Mouse (Mus musculus) stomach, postnatal 0 days (tissue): ENCODE results near the gene Cacna2d3.

Experiments
- CTCF ChIP-seq: IDR thresholded peaks from 2 replicates; pipeline ENCODE4 v1.5.1; 2016; ENCODE audit warnings: antibody characterized with exemption, low read depth, mild to moderate bottlenecking, moderate library complexity
- EP300 ChIP-seq: optimal IDR thresholded peaks from 2 replicates; pipeline ENCODE3; 2016; ENCODE audit warnings: antibody characterized with exemption

DNA sequence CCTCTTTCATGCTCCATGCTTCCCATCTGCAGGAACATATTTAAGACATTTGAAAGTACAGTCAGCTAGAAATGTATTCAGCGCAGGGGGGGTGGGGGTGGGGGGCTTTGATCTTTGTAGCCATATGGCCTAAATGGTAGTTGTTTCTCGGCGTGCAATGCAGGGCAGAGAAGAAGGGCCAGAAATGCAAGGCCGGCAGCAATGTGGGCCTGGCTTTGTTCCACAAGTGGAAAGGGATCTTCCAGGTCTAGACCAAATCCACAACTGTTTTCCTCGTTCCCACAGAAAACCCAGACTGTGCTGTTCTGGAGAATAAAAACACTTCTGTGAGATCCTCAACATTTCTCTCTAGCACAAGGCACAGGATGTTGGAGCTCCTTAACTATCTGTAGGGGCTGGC, 537.9 kb downstream of the Cacna2d3 start:
- TF ChIP-seq CTCF: no peak
- TF ChIP-seq EP300: no peak
